Mouse (Mus musculus) heart, postnatal 0 days (tissue): ENCODE measurements around the gene Lsg1.

ENCODE experiments used
- CTCF ChIP-seq: IDR thresholded peaks from 2 replicates; pipeline ENCODE4 v1.5.1; 2016; ENCODE audit warnings: antibody characterized with exemption, control low read depth, low read depth
- EP300 ChIP-seq: IDR thresholded peaks from 2 replicates; pipeline ENCODE4 v1.6.1; 2016; ENCODE audit warnings: antibody characterized with exemption, low read depth

DNA sequence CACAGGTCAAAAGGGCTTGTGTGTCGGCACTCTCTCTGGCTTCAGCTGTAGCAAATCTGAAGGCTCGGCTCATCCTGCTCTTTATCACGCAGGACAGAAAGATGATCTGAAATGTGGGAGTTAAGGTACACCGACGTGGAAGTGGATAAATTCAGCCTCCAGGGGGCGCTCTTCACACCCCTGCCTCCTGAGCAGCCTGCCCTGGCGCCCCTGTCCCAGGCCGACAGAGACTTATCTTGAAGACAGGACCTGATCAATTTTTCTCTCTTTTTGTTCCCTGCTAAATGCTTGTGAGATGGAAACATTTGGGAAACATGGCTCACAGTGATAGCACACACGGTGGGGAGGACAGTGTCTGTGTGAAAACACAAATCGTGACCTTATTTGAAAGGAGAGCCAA is 48.0 kb downstream of the Lsg1 start:
- TF ChIP-seq EP300: no peak
- TF ChIP-seq CTCF: peak; percentile 76
